Mouse (Mus musculus) thymus, adult 2 months (tissue): ENCODE results near the gene Npm3. TPM values are rescaled to one million over a fixed set of nuclear protein-coding genes. Genes with fewer than 3 reads are reported as not detected.

Experiments
- DNase-seq: peaks from one replicate; pipeline ENCODE4 v3.0.0; 2021
- H3K27ac ChIP-seq: fragments of 200-500 bp; 2 replicates; pipeline ENCODE4 v1.5.1; 2012; ENCODE audit warnings: low read length, control low read depth; ENCODE audit not compliant: control insufficient read depth, insufficient read depth
- H3K27me3 ChIP-seq: fragments of 200-500 bp; 2 replicates; pipeline ENCODE4 v1.6.1; 2012; ENCODE audit warnings: mild to moderate bottlenecking, low read length, moderate library complexity, mixed read lengths; ENCODE audit not compliant: control insufficient read depth, insufficient read depth
- H3K36me3 ChIP-seq: fragments of 200-500 bp; 2 replicates; pipeline ENCODE4 v1.6.1; 2012; ENCODE audit warnings: mild to moderate bottlenecking, low read length, moderate library complexity; ENCODE audit not compliant: control insufficient read depth, insufficient read depth
- H3K4me1 ChIP-seq: fragments of 200-500 bp; replicated peaks from 2 replicates; pipeline ENCODE4 v1.6.1; 2012; ENCODE audit warnings: low read length; ENCODE audit not compliant: control insufficient read depth, insufficient read depth
- H3K4me3 ChIP-seq: fragments of 200-500 bp; 2 replicates; pipeline ENCODE4 v1.5.1; 2012; ENCODE audit warnings: mild to moderate bottlenecking, low read length, control low read depth, moderate library complexity; ENCODE audit not compliant: control insufficient read depth, insufficient read depth
- CTCF ChIP-seq: fragments of 200-500 bp; IDR thresholded peaks from 2 replicates; pipeline ENCODE4 v1.5.1; 2012; ENCODE audit warnings: mild to moderate bottlenecking, control low read depth, low read length, moderate library complexity, borderline replicate concordance; ENCODE audit not compliant: control insufficient read depth, poor library complexity, insufficient read depth; ENCODE audit errors: extremely low read depth
- POLR2A ChIP-seq: fragments of 200-500 bp; IDR thresholded peaks from 2 replicates; pipeline ENCODE4 v1.6.1; 2012; ENCODE audit warnings: mild to moderate bottlenecking, low read length, control low read depth, moderate library complexity; ENCODE audit not compliant: control insufficient read depth, poor library complexity, insufficient read depth; ENCODE audit errors: extremely low read depth
- WGBS: fragments of 180-500 bp; shearing (Covaris S2); methylation state at CpG from one replicate; pipeline ENCODE4 v1.1.7; 2018; 5-methylcytosine and 5-hydroxymethylcytosine counted together
- polyA plus RNA-seq: library from polyadenylated mRNA; depleted of rRNA; stranded (reverse); fragments of >200 nt; gene quantifications from 2 replicates; pipeline ENCODE4 v1.2.3, GENCODE M21; 2012

The Npm3 gene
- polyA plus RNA-seq, 1 experiment: 146 TPM

DNA sequence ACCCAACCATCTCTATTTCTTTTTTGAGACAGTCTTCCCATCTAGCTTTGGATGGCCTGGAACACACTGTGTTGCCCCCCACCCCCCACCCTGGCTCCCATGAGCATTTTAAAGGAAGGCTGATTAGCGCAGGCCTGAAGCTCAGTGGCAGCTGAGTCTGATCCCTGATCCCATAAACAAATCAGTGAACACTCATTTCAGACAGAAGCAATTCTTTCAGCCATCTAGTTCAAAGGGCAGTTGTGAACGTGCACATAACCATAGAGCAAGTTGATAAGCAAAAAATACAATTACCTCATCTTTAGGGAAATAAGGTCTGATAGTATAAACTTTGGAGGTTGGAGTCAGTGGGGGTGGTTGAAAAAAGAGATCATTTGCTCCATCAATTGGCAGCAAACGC is 11.4 kb upstream of the Npm3 start:
- Histone ChIP-seq H3K27me3 (no peaks in the 10 kb centered on the region), H3K36me3 (peaks cover 97% of the 10 kb centered on the region), H3K27ac (no peak overlapping the region), H3K4me3 (no peak overlapping the region), H3K4me1 (no peaks in the 10 kb centered on the region)
- DNase-seq: no peak
- WGBS: 97% methylated on average over 3 of the region's 3 CpGs
- no peak for TF ChIP-seq POLR2A
- TF ChIP-seq CTCF: no peak

DNA sequence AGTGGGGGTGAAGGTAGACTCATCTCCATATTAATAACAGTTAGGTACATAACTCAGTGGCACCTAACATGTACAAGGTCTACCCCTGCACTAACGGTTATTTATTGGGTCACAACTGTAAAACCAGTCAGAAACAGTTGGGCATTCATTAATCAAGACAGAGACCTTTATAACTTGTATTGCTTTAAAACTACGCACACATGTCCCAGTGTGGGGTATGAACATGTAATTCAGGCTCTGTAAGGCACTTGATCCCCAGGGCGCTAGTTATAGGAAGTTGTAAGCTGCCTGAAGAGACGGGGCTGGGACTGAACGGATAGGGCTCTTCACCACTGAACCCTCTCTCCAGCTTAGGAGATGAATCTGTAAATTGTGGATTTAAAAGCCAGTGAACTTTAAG is 9.3 kb upstream of the Npm3 start:
- 98% methylated on average over 5 of the region's 5 CpGs for WGBS
- no peak for TF ChIP-seq CTCF
- TF ChIP-seq POLR2A: no peak
- no peak overlapping the region for H3K27ac ChIP-seq
- peaks cover 97% of the 10 kb centered on the region for H3K36me3 ChIP-seq
- no peaks in the 10 kb centered on the region for H3K27me3 ChIP-seq
- DNase-seq: no peak
- H3K4me3 ChIP-seq: no peak overlapping the region
- no peaks in the 10 kb centered on the region for H3K4me1 ChIP-seq

DNA sequence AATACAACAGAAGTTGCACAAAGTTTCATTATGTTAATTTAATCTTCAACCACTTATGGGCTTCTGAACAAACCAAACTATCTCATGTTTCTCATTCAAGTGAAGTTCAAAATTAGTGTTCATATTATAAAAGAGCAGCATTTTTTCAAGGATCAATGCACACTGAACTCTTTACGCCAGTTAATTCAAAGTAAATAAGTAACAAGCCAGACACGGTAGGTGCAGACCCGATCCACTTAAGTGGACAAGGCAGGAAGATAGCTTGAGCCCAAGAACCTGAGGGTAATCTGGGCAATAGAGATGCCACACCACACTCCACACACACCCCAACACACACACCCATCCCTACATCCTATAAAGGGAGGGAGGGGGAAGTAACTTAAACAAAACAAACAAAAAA is 4.2 kb upstream of the Npm3 start:
- WGBS: 94% methylated on average over 3 of the region's 3 CpGs
- peaks cover 62% of the 10 kb centered on the region for H3K36me3 ChIP-seq

DNA sequence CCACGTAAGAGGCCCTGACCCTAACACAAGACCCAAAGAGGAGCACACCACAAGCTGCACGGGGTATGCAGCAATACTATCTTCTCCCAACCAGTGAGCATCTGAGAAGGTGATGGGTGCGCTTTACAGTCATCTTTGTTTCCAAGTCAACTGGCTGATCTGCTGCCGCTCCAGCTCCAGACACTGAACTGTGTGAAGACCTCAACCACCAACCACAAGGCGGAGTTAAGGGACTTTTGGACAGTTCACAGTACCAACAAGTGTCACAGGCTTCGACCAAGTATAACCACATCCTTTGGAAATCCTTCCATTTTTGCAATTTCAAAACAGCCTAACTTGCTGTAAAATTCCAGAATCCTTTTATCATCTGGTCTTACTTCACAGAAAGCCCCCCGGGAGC is 2.5 kb upstream of the Npm3 start:
- 47% methylated on average over 7 of the region's 7 CpGs for WGBS
- H3K4me3 ChIP-seq: no peak overlapping the region
- H3K27me3 ChIP-seq: no peaks in the 10 kb centered on the region
- H3K4me1 ChIP-seq: peaks cover 14% of the 10 kb centered on the region
- H3K36me3 ChIP-seq: peaks cover 46% of the 10 kb centered on the region
- no peak for DNase-seq
- H3K27ac ChIP-seq: no peak overlapping the region
- no peak for TF ChIP-seq POLR2A
- no peak for TF ChIP-seq CTCF

More for the DNA sequence above, 4.2 kb upstream of the Npm3 start:
- H3K4me1 ChIP-seq: peaks cover 2% of the 10 kb centered on the region
- H3K4me3 ChIP-seq: no peak overlapping the region
- DNase-seq: no peak
- H3K27me3 ChIP-seq: no peaks in the 10 kb centered on the region
- TF ChIP-seq CTCF (no peak), POLR2A (no peak)
- no peak overlapping the region for H3K27ac ChIP-seq

DNA sequence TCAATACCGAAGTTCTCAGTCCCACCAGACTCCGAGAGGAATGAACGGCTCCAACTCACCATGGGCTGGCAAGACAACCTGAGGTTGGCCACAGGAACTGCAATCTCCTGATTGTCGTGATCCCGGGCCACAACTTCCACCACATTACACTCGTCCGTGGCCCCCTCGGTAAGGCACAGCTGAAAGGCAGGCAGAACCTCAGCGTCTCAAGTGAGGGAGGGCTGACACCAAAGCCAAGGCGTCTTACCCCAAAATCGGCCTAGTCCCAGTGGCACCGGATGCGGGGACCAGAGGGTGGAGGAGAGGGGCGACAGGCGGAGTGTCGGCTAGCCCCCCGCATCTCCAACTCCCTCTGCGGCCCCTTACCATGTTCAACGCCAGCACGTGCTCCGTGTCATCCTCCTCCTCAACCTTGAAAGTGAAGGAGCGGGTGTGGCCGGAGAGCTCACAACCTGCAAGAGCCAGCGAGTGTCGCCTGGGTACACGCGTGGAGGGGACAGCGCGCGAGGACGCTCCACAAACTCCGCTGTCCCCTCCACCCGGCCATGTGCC is 624 bp downstream of the Npm3 start:
- H3K4me1 ChIP-seq: peaks cover 19% of the 10 kb centered on the region
- no peak overlapping the region for H3K27ac ChIP-seq
- H3K4me3 ChIP-seq: peak overlapping the region; percentile 86
- H3K27me3 ChIP-seq: peaks cover 2% of the 10 kb centered on the region; the same call in 1 of the 2 replicates
- WGBS: under 1% methylated on average over 33 of the region's 33 CpGs
- peaks cover 15% of the 10 kb centered on the region for H3K36me3 ChIP-seq
- TF ChIP-seq CTCF (no peak), POLR2A (no peak; the same call in 1 of the 2 replicates)
- DNase-seq: peak; percentile 66

DNA sequence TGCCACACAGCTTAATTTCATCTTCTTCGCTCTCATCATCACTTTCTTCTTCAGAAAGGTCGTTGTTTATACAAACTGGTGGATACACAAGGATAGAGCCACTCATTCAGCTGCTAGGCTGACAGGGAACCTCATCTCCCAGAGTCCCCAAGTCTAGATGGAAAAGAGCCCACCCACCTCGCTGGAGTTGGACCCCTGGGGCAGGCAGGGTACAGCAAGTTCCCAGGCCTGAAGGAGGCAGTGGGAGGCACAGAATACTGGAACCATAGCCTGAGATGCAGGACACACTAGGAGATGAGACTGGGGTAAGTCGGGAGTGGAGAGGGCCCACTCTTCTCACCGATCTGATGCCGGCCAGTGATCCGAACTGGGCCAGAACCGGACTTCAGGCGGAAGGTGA is 1.2 kb downstream of the Npm3 start:
- no peak for DNase-seq
- 57% methylated on average over 9 of the region's 9 CpGs for WGBS
- TF ChIP-seq POLR2A: no peak
- no peak for TF ChIP-seq CTCF
- peaks cover 4% of the 10 kb centered on the region; the same call in 1 of the 2 replicates for H3K27me3 ChIP-seq
- no peak overlapping the region for H3K27ac ChIP-seq
- peaks cover 11% of the 10 kb centered on the region for H3K36me3 ChIP-seq
- peak overlapping the region; percentile 86 for H3K4me3 ChIP-seq
- H3K4me1 ChIP-seq: peaks cover 19% of the 10 kb centered on the region
